Mouse (Mus musculus) kidney, embryonic 16.5 days (tissue): ENCODE results near the gene Gm6268. TPM values are rescaled to one million over a fixed set of nuclear protein-coding genes. Genes with fewer than 3 reads are reported as not detected.

Experiments
- ATAC-seq: fragments of 200-750 bp; cut with Nextera tagmentation; 2 replicates; pipeline ENCODE4 v1.8.0; 2017; ENCODE audit warnings: moderate TSS enrichment; ENCODE audit not compliant: low FRiP score, low TSS enrichment
- H3K27ac ChIP-seq: fragments of 300-500 bp; sonication (generic); 2 replicates; pipeline ENCODE4 v1.5.1; 2014; ENCODE audit warnings: low read length
- H3K27me3 ChIP-seq: fragments of 300-500 bp; sonication (generic); 2 replicates; pipeline ENCODE4 v1.6.1; 2014; ENCODE audit warnings: low read length, control low read depth, mixed read lengths; ENCODE audit not compliant: insufficient read depth
- H3K36me3 ChIP-seq: fragments of 300-500 bp; sonication (generic); 2 replicates; pipeline ENCODE4 v1.6.1; 2014; ENCODE audit warnings: low read length, control low read depth, mixed read lengths; ENCODE audit not compliant: insufficient read depth
- H3K4me1 ChIP-seq: fragments of 300-500 bp; sonication (generic); 2 replicates; pipeline ENCODE4 v1.6.1; 2014; ENCODE audit warnings: low read length, control low read depth, mixed read lengths; ENCODE audit not compliant: insufficient read depth
- H3K4me2 ChIP-seq: fragments of 300-500 bp; sonication (generic); replicated peaks from 2 replicates; pipeline ENCODE4 v1.6.1; 2014; ENCODE audit warnings: low read depth, low read length
- H3K4me3 ChIP-seq: fragments of 300-500 bp; sonication (generic); 2 replicates; pipeline ENCODE4 v1.5.1; 2014; ENCODE audit warnings: mild to moderate bottlenecking, low read length
- H3K9ac ChIP-seq: fragments of 300-500 bp; sonication (generic); replicated peaks from 2 replicates; pipeline ENCODE4 v1.6.1; 2014; ENCODE audit warnings: low read length
- H3K9me3 ChIP-seq: fragments of 300-500 bp; sonication (generic); 2 replicates; pipeline ENCODE4 v1.6.1; 2016; ENCODE audit warnings: low read length, control low read depth
- WGBS: fragments of 180-500 bp; shearing (Covaris S2); extraction: QIAGEN DNeasy Blood & Tissue Kit; methylation state at CpG from one replicate; pipeline ENCODE4 v1.1.7; 2014; 5-methylcytosine and 5-hydroxymethylcytosine counted together
- polyA plus RNA-seq: library from polyadenylated mRNA; unstranded; fragments of >200 nt; fragmentation: Nextera tagmentation; extraction: Ambion mirVana; gene quantifications from 2 replicates; pipeline ENCODE4 v1.2.1, GENCODE M21; 2015

Gene Gm6268
- not detected in 2 replicates for polyA plus RNA-seq

- Histone ChIP-seq H3K27me3 (no peaks in the 10 kb centered on the region), H3K4me1 (no peaks in the 10 kb centered on the region), H3K4me3 (no peak within 1 kb of the TSS), H3K36me3 (no peaks in the 10 kb centered on the region), H3K27ac (no peak within 1 kb of the TSS), H3K9me3 (no peaks in the 10 kb centered on the region), H3K4me2 (no peak within 1 kb of the TSS), H3K9ac (no peak within 1 kb of the TSS)
- ATAC-seq = no peak
- 94% methylated on average over 13 of the region's 13 CpGs for WGBS
Measured at GRCm38 (mm10) chrX:36400980-36401379, at the start of gene Gm6268. Gm6268 (plus strand) TSS chrX:36401280.

- H3K36me3 ChIP-seq = no peaks in the 10 kb centered on the region
- no peak for ATAC-seq
- H3K4me2 ChIP-seq = no peak overlapping the region
- no peak overlapping the region for H3K27ac ChIP-seq
- H3K4me1 ChIP-seq = no peaks in the 10 kb centered on the region
- no peaks in the 10 kb centered on the region for H3K9me3 ChIP-seq
- H3K27me3 ChIP-seq = no peaks in the 10 kb centered on the region; the same call in 1 of the 2 replicates
- 55% methylated on average over 3 of the region's 3 CpGs for WGBS
- H3K9ac ChIP-seq = no peak overlapping the region
- no peak overlapping the region for H3K4me3 ChIP-seq
Measured at GRCm38 (mm10) chrX:36352446-36352845, 48.6 kb upstream of the Gm6268 start.

GRCm38 (mm10) chrX:36385340-36385739 lies 15.7 kb upstream of the Gm6268 start:
- no peak for ATAC-seq
- Histone ChIP-seq H3K4me1 (no peaks in the 10 kb centered on the region), H3K4me3 (no peak overlapping the region), H3K36me3 (no peaks in the 10 kb centered on the region), H3K27ac (no peak overlapping the region), H3K9ac (no peak overlapping the region), H3K4me2 (no peak overlapping the region), H3K9me3 (no peaks in the 10 kb centered on the region), H3K27me3 (no peaks in the 10 kb centered on the region)

GRCm38 (mm10) chrX:36389971-36390370 lies 11.1 kb upstream of the Gm6268 start:
- Histone ChIP-seq H3K4me2 (no peak overlapping the region), H3K4me1 (no peaks in the 10 kb centered on the region), H3K27ac (no peak overlapping the region), H3K36me3 (no peaks in the 10 kb centered on the region), H3K27me3 (no peaks in the 10 kb centered on the region), H3K9ac (no peak overlapping the region), H3K9me3 (no peaks in the 10 kb centered on the region), H3K4me3 (no peak overlapping the region)
- WGBS = 56% methylated on average over 3 of the region's 3 CpGs
- ATAC-seq = no peak

- Histone ChIP-seq H3K4me1 (no peaks in the 10 kb centered on the region), H3K4me2 (no peak overlapping the region), H3K9ac (no peak overlapping the region), H3K27me3 (no peaks in the 10 kb centered on the region), H3K36me3 (no peaks in the 10 kb centered on the region), H3K4me3 (no peak overlapping the region), H3K9me3 (no peaks in the 10 kb centered on the region), H3K27ac (no peak overlapping the region)
- WGBS = 70% methylated on average over 2 of the region's 2 CpGs
- no peak for ATAC-seq
Measured at GRCm38 (mm10) chrX:36390503-36390902, 10.6 kb upstream of the Gm6268 start.

- H3K4me1 ChIP-seq = no peaks in the 10 kb centered on the region
- no peak overlapping the region for H3K9ac ChIP-seq
- 76% methylated on average over 6 of the region's 6 CpGs for WGBS
- no peak overlapping the region for H3K4me2 ChIP-seq
- no peak overlapping the region for H3K4me3 ChIP-seq
- no peaks in the 10 kb centered on the region for H3K36me3 ChIP-seq
- H3K27ac ChIP-seq = no peak overlapping the region
- no peak for ATAC-seq
- H3K9me3 ChIP-seq = no peaks in the 10 kb centered on the region
- H3K27me3 ChIP-seq = no peaks in the 10 kb centered on the region
Measured at GRCm38 (mm10) chrX:36392672-36393071, 8.4 kb upstream of the Gm6268 start.

- Histone ChIP-seq H3K4me3 (no peak overlapping the region), H3K4me1 (no peaks in the 10 kb centered on the region), H3K4me2 (no peak overlapping the region), H3K36me3 (no peaks in the 10 kb centered on the region), H3K9me3 (no peaks in the 10 kb centered on the region), H3K27me3 (no peaks in the 10 kb centered on the region), H3K27ac (no peak overlapping the region), H3K9ac (no peak overlapping the region)
- WGBS = 37% methylated on average over 6 of the region's 6 CpGs
- no peak for ATAC-seq
Measured at GRCm38 (mm10) chrX:36393279-36393678, 7.8 kb upstream of the Gm6268 start.

- Histone ChIP-seq H3K4me1 (no peaks in the 10 kb centered on the region), H3K4me3 (no peak overlapping the region), H3K9me3 (no peaks in the 10 kb centered on the region), H3K4me2 (no peak overlapping the region), H3K9ac (no peak overlapping the region), H3K27me3 (no peaks in the 10 kb centered on the region), H3K36me3 (no peaks in the 10 kb centered on the region), H3K27ac (no peak overlapping the region)
- 62% methylated on average over 6 of the region's 6 CpGs for whole genome bisulfite sequencing
- ATAC-seq = no peak
Measured at GRCm38 (mm10) chrX:36402316-36402715, 1.2 kb downstream of the Gm6268 start.

- no peaks in the 10 kb centered on the region for H3K9me3 ChIP-seq
- H3K4me1 ChIP-seq = no peaks in the 10 kb centered on the region
- no peaks in the 10 kb centered on the region for H3K36me3 ChIP-seq
- 89% methylated on average over 3 of the region's 3 CpGs for WGBS
- ATAC-seq = no peak
- no peak overlapping the region for H3K4me2 ChIP-seq
- H3K27me3 ChIP-seq = no peaks in the 10 kb centered on the region
- no peak overlapping the region for H3K9ac ChIP-seq
- no peak overlapping the region for H3K4me3 ChIP-seq
- H3K27ac ChIP-seq = no peak overlapping the region
Measured at GRCm38 (mm10) chrX:36419153-36419552, 18.1 kb downstream of the Gm6268 start.

- H3K4me3 ChIP-seq = no peak overlapping the region
- 45% methylated on average over 6 of the region's 6 CpGs for WGBS
- H3K27me3 ChIP-seq = no peaks in the 10 kb centered on the region
- H3K4me2 ChIP-seq = no peak overlapping the region
- H3K27ac ChIP-seq = no peak overlapping the region
- H3K9me3 ChIP-seq = no peaks in the 10 kb centered on the region
- no peak for ATAC-seq
- H3K4me1 ChIP-seq = no peaks in the 10 kb centered on the region
- H3K36me3 ChIP-seq = no peaks in the 10 kb centered on the region
- H3K9ac ChIP-seq = no peak overlapping the region
Measured at GRCm38 (mm10) chrX:36434993-36435392, 33.9 kb downstream of the Gm6268 start.

- Histone ChIP-seq H3K27me3 (no peaks in the 10 kb centered on the region), H3K9me3 (no peaks in the 10 kb centered on the region), H3K27ac (no peak overlapping the region), H3K4me3 (no peak overlapping the region), H3K9ac (no peak overlapping the region), H3K4me2 (no peak overlapping the region), H3K36me3 (no peaks in the 10 kb centered on the region), H3K4me1 (no peaks in the 10 kb centered on the region)
- 96% methylated on average over 1 of the region's 1 CpGs for WGBS
- no peak for ATAC-seq
Measured at GRCm38 (mm10) chrX:36437932-36438331, 36.9 kb downstream of the Gm6268 start.
